Mouse (Mus musculus) olfactory bulb, adult 2 months (tissue): ENCODE measurements around the gene Atp6v1e1.

Experiments
- CTCF ChIP-seq: fragments of 200-500 bp; IDR thresholded peaks from 2 replicates; pipeline ENCODE4 v1.5.1; 2012; ENCODE audit warnings: low read depth, mild to moderate bottlenecking, low read length, moderate library complexity; ENCODE audit not compliant: insufficient read depth
- POLR2A ChIP-seq: fragments of 200-500 bp; IDR thresholded peaks from 2 replicates; pipeline ENCODE4 v1.6.1; 2012; ENCODE audit warnings: mild to moderate bottlenecking, low read depth, low read length, moderate library complexity; ENCODE audit not compliant: insufficient read depth

GRCm38 (mm10) chr6:120854413-120854812 is 31.8 kb upstream of the Atp6v1e1 start:
- TF ChIP-seq CTCF, result no peak
- no peak for TF ChIP-seq POLR2A
